Mouse (Mus musculus) left cerebral cortex, adult 18-20 months (tissue): Measurements from ENCODE around the gene Polr2l. TPM values are rescaled to one million over a fixed set of nuclear protein-coding genes. Genes with fewer than 3 reads are reported as not detected.
A peak's percentile ranks its signal among the peaks of the same experiment; 100 is the strongest.

ENCODE experiments used
- DNase-seq, 2 experiments: peaks; one replicate each; pipeline ENCODE4 v3.0.0; 2021 to 2022; ENCODE audit warnings: low spot score in 2 of 2, mixed read lengths in 1 of 2
- total RNA-seq, 2 experiments: library from RNA; stranded (reverse); gene quantifications; 2 replicates each; pipeline ENCODE4 v1.2.3; 2021

Polr2l gene
- total RNA-seq, 2 experiments from 2014 or later = 36.6 to 41.6 TPM

DNA sequence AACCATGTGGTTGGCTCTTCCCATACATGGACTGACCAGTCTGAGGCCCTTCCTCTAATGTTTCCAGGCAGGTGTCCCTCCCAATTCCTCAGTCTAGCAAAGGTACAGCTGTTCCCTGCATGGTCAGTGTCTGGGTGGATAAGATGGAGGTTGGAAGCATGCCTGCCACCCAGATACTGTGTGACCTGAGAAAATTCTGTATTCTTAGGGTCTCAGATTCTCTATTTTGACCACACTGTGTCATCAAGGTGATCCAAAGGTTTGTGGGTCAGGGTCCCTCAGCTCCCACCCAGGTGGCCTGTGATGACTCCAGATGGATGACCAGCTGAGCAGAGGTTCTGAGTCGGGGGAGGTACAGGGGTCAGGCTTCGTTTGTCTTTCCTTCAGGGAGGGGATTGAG, 10.3 kb upstream of the Polr2l start:
- no peak for DNase-seq

DNA sequence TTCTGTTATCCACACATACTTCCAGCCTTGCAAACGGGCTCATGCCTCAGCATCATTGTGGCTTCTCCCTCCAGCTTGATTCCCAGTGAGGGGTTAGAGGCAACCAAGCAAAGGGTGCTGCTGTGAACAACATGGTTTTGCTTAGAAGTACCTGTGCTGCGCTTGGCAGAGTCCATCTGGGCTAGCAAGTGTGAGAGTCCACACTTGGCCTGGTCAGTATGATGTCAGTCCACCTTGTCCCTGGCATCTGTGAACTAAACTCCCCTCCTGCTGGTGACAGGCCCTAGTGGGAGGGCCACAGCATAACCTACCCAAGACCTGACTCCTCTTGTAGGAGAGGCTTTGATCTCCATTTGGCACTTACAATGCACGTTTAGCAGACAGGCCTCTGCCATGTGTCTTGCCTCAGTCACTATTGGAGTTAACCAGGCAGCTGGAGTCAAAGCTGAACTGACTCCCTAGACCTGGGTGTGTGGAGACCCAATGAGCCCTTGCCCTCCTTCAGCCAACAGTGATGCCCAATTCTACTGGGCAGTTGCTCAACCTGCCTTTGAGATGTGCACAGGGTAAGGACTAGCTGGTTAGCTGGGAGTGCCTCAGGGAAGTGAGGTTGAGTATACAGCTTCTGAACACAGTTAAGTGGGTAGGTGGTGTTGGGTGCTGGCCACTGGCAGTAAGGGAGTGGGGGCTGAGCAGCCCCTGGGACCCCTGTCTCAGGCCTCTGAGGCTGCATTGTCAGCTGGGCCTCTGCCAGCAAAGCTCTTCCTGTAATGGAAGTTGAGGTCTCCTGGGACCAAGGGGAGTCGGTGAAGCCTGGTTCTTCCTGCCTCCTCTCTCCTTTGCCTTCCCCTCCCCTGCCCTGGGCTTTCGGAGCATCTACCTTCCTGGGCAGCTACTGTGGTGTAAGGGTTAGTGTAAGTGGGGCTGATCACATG, 9.5 kb upstream of the Polr2l start:
- DNase-seq = no peak

DNA sequence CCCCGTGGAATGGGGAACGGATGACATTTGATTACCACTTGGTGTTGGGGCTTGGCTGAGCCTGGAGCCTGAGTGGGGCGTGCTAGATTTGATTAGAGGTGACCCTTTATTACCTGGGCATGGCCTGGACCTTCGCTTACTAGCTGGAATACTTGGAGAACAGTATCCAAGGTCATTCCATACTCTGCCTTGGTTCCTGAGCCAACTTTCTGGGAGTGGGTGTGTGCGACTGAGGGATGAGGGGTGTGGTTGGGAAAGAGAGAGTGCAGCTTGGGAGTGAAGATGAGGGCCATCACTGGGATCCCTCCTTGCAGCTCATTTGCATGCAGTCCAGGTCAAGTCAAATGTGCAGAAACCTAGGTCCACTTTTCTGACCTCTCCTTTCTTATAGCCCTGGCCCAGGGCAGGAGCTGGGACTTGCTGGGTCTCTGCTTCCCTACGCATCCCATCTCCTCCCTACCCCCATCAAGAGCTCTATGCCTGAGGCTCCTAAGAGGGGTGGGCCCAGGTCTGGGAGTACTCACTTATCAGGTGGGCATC, 8.3 kb upstream of the Polr2l start:
- no peak for DNase-seq

DNA sequence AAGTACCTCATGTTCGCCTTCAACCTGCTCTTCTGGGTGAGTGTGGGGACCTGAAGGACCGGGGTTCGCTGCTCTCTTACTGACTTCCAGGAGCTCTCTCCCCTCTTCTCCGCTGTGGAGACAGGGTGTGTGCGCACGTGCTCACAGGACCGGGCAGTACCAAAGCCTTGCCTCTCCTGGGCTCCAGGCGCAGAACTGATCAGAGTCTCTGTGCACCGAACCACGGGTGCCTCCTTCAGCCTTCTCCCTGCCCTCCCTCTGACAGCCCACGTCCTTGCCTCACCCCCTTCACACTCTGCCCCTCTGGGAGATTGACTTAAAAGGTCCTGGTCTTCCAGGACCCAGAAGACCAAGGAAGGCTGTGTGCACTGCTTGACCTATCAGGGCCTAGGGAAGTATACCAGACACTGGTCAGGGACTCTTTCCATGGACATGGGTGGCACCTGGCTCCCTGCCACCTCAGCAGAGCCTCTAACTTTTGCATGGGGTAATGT, 7.6 kb upstream of the Polr2l start:
- DNase-seq = no peak

DNA sequence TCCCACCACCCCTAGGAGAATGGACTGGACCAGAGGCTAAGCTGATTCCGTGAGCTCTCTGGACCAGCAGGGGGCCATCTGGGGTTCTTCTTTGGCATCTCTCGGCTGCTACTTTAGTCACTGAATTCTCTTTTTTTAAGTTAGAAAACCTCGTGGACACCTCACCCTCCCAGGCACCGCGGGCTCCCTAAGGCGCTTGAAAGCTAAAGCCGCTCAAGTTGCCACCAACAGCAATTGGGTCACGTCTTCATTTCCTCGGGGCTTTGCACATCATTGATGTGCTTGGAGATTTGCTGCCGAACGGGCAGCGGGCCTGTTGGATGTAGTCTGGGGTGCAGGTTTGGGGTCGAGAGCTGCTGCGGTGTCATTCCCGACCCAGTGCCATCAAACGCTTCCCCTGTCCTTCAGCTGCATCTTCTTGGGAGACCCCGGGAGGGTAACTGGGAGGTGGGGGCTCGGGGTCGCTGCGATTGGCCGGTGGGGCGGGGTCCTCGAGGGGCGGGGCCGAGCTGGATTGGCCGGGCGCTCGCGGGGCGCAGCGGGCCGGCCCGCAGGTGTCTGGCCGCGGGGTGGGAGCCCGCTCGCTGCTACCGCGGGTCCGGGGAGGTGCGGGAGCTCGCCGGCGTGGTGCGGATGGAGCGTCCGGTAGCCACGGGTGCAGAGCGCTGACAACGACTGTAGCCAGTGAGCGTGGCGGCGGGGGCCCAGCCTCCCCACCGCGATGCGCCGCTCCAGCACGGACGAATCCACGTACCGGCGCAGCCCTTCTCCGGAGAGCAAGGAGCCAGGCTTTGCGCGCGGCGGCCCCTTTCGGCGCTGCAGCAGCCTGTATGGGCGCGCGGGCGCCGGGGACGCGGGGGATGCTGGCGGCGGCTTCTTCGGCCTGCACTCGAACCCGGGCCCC, 6.8 kb upstream of the Polr2l start:
- peak; percentile 50 to 60 for DNase-seq

DNA sequence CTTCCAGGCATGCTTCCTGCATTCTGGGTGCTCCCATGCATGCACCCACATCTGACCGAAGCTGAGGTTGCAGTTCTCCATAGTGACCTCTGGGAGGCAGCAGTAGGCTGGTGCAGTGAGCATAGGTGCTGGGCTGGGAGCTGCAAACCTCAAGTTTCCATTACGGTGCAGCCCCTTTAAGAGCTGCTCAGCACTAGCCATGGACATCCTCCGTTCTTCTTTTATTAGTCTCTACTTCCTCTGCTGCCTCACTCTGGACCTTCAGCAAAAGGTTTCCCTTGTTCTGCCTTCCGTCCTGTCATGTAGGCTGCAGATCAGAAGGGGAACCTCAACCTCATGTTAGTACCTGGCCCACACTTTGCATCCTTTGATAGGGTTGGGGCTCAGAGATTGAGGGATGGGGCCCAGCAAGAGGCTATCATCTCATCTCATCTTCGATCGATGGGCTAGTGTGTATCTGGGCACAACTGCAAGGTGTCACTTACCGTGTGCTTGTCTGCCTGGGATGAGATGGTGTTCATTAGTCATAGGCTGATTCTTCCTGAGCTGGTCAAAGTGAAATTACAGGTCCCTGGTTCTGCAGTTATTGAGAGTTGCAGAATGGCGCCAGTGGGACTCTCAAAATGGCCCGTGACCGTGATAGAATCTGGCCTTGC, 6.0 kb upstream of the Polr2l start:
- DNase-seq = peak; percentile 62 to 77

DNA sequence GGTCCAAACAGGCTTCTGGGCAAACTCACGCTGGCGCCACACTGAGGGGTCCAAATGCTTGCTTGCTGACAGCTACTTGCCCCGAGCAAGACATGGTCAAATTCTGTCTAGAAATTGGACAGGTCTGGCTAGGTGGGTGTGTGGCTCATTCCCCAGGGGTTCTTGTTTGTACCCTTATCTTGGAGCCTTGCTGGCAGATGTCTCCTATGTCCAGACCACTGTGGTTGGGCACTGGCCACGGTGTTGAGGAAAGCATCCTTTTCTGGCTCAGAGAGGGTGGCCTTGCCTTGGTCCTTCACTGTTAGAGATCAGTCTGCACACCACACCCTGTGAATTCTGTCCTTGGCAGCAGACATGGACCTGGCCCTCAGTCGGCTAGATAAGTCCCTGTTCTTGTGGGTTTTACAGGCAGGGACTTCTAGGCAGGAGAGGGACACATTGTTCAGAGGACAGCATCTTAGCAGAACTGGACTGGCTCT, 3.4 kb upstream of the Polr2l start:
- DNase-seq = no peak

DNA sequence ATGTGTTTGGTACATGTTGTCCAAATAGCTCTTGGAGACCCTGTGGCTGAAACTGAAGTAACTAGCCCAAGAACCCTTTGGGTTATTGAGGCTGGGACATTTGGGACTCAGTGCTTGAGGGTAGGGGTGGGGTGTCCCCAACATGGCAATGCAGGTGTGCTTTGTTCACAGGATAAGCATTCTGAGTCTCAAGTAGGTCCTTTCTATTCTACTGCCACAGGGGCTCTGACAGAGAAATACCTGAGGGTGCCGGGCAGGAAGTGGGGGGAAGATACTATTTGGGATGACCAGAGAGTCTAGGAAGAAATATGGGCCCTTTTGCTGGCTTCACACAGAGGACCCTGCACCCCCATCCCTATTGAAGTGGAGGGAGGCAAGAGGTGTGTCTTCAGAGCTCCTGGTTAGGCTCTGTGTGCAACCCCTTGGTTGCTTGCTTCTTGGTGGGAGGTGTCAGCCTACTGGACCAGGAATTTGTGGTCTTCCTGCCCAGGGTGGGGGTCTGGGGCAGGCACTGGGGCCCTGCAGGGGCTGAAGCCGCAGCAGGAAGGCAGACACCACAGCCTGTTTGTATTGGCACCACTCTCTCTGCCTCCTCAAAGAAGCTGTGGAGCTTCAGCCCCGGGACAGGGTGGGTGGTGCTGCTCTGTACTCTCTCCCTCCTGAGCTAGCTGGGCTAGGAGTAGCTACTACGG, 2.8 kb upstream of the Polr2l start:
- DNase-seq = no peak

DNA sequence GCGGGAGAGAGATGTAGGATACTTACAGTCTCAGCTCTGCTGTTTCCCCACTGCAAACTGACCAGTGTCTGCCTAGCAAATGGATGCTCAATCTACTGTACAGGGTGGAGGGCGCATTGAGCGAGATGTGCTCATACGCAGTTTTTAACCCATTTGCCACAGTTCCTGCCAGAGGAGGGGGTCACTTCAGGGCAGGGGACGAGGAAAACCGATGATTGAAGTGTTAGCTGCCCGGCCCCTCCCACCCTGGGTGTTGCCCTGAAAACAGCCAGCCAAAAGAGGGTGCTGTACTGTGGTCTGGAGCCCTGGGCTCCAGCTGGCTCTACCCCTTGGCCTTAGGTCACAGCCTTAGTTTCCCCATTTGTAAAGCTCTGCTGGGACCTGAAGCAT, 2.0 kb upstream of the Polr2l start:
- no peak for DNase-seq

DNA sequence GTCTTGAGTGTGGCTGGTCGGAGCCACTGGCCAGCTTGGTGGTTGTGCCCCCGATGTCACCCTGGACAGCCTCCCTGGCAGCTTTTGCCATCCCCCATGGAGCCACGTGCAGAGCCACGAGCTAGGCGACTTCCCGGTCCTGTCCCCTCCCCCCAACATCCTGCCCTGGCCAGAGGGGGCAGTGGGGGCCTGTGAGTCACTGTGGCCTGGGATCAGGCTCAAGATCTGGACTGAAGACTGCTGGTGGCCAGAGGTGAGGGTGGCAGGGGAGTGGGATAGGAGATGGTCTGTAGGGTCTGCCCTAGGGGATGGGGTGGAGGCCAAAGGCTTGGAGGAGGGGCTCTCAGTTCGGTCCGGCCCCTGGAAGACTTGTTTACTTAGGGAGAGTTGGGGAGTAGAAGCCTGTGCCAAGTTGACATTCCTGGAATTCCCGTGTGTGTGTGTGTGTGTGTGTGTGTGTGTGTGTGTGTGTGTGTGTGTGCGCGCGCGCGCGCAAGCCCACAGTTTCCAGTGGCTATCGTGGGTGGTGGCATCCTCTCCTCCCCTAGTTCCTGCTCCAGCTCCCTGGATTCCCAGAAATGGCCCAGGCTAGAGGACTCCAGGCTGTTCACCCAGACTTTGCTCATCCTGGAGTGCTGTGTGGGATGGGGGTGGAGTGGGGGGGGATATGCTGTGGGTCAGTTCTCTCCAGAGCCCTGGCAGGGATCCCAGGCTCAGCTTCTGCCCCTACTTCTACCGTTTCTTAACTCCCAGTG, 1.5 kb upstream of the Polr2l start:
- peak; percentile 35 to 54 for DNase-seq

DNA sequence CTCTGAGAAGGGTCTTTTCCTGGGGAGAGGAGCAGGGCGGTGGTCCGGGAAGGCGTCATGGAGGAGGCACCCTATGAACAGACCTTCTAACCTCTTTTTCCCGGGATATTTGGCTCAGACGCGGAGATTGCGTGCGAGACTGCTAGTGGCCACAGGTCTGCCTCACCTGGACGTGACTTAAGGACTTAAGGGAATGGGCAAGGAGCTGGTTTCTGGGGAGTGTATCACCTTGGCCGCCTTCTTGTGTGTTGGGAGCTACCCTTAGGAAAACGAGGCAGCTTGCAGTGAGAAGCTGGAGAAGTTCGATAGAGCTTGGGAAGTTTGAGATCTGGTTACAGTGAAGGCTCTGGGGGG, 850 bp upstream of the Polr2l start:
- DNase-seq = no peak

DNA sequence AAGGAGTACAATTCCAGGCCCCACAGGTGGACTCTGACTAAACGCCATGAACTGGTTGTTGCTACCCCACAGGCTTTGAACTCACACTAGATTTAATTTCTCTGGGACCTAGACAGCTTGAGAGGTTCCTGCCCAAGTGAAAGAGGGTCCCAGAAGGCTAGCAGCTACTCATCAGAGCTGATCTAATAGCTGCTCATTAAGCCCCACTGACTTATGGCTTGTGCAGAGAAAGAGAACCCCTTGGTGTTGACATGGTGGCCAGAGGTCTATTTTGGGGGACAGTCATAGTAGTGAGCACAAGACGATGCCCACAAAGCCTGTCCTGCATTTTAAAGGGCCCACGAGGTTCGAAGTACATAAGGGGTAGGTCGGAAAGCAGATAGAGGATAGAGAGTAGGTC, 772 bp downstream of the Polr2l start:
- DNase-seq = no peak

DNA sequence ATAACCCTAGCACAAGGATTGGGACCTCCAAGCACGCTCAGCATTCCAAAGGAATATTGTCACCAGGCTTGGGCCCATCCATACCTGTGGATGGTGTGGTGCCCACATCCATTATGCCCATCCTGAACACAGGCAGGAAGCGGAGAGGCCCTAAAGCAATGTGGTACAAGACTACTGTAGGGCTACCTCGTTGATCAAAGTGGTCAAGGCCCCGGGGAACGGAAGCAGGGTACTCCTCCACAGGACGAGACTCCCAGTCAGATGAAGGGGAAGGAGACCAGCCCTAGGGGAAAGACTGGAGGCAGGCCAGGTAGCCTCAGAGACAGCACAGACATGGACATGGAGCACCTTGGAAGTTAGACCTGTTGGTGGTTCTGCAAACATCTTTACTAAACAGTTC, 2.2 kb downstream of the Polr2l start:
- DNase-seq = no peak

DNA sequence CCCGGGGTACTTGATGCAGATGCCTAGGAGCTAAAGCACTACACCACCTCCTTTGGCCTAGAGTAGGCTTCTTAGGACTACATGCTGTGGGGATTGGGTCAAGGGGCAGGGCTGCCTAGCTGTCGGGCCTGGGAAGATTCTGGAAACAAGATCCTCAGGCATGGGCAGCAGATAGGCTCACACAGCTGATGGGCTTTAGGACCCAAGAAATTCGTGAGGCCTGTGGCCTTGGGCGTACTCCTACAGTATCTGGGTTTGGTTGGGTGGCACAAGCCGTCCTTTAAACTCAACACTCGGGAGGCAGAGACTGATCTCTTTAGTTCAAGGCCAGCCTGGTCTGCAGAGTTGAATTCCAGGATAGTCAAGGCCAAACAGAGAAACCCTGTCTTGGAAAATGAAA, 2.7 kb downstream of the Polr2l start:
- no peak for DNase-seq

DNA sequence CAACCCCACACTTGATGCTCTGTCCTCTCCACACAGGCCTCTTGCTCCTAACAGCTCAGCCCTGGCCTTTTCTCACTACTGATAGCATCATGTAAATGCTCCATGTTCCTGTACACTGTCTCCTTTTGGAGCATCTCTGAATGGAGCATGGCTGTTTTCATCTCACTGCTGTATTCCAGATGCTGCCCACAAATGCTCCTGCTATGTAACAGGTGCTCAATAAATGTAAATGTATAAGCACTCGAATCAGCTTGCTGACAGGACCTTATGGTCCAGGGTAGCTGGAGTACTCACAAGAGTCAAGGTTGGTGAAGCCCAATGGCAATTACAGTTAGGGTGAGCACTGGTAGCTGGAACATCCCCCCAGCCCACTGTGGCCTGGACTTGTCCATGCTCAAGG, 3.7 kb downstream of the Polr2l start:
- DNase-seq = no peak

DNA sequence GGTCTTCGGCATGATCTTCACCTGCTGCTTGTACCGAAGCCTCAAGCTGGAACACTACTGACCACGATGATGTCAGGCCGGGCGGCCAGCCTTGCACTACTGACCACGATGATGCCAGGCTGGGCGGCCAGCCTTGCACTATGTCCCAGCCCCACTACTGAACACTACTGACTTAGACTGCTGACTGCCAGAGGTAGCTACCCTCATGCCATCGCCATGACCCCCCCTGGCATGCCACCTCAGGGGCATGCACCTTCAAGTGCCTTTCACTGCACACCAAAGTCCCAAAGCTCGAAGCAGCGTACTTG, 4.3 kb downstream of the Polr2l start:
- no peak for DNase-seq

DNA sequence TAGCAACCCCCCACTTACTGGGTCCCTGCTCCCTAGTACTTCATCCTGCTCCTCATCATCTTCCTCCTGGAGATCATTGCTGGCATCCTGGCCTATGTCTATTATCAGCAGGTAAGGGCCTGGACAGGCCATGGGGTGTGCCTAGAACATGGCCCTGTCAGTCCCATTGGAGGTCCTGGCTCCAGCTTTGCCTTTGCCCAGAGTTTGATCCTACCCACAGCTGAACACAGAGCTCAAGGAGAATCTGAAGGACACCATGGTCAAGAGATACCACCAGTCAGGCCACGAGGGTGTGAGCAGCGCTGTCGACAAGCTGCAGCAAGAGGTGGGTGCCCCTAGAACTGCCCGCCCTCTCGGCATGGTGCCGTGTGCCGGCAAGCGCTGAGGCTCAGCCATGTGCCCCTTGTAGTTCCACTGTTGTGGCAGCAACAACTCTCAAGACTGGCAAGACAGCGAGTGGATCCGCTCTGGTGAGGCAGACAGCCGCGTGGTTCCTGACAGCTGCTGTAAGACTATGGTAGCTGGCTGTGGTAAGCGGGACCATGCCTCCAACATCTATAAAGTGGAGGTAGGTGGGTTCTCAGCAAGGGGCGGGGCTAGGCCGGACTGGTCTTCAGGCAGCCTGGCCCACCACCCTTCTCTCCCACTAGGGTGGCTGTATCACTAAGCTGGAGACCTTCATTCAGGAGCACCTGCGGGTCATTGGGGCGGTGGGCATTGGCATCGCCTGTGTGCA, 4.9 kb downstream of the Polr2l start:
- no peak for DNase-seq

DNA sequence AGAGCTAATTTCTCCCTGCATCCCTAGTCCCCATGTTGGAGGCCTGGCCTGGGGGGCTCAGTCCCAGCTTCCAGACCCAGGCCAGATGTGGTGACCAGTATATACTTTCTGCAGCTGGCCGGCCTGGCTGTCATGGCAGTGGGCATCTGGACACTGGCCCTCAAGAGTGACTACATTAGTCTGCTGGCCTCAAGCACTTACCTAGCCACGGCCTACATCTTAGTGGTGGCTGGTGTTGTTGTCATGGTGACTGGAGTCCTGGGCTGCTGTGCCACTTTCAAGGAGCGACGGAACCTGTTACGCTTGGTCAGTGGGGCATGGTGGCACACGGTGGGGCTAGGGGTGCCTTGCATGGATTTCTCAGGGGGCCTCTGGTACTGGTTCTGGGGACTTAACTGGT, 5.6 kb downstream of the Polr2l start:
- no peak for DNase-seq

DNA sequence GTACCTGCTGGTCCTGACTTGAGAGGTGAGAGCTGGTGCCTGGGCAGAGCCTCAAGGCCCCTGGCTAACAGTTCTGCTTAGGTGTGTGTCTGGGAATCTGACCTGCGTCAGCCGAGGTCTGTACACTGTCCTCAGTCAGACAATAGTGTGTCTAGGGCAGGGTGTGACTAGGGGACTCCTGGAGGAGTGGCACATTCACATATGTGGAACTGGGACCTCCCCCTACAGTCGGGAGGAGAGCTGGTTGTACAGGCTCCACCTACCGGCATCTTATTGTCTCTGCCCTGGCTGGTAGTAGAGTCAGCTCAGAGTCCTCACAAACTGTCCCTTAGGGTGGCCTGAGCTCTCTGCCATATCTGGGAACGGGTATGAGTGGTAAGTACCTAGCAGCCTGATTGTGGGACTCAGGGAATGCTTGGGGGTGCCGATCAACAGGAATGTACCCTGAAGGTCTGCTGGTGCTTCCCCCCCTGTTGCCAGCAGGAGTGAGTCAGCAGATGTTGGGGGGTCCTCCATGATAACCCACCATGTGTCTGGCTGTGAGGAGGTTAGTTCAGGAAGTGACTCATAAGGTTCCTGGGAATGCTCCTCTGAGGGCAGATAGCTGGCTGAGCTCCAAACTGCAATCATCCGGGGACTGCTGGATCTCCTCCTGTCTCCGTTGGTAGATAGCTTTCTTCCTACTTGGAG, 6.3 kb downstream of the Polr2l start:
- peak in 1 of 2 experiments; percentile 50 for DNase-seq
